Mouse (Mus musculus) gastrocnemius, adult 2 months (tissue): ENCODE data around the gene Lztfl1. TPM values are rescaled to one million over a fixed set of nuclear protein-coding genes. Genes with fewer than 3 reads are reported as not detected.

Experiments
- DNase-seq: peaks from one replicate; pipeline ENCODE4 v3.0.0; 2022
- H3K27ac ChIP-seq: fragments of 200-600 bp; 2 replicates; pipeline ENCODE4 v1.8.1; 2022; ENCODE audit warnings: mild to moderate bottlenecking
- H3K4me3 ChIP-seq: fragments of 200-600 bp; 2 replicates; pipeline ENCODE4 v1.8.1; 2022; ENCODE audit warnings: mild to moderate bottlenecking, moderate library complexity
- CTCF ChIP-seq: fragments of 200-600 bp; IDR thresholded peaks from 2 replicates; pipeline ENCODE4 v1.8.1; 2022; ENCODE audit warnings: antibody characterized with exemption, mild to moderate bottlenecking, moderate library complexity
- intact Hi-C: fragments of 180-260 bp; cut with DNase I; formaldehyde crosslinking; loops from one replicate; pipeline ENCODE4 v1.15.1; 2025
- total RNA-seq, 2 experiments: library from RNA; stranded (reverse); gene quantifications; 2 replicates each; pipeline ENCODE4 v1.2.3; 2021

The Lztfl1 gene
- total RNA-seq, 2 experiments from 2014 or later, result 18.4 to 20.5 TPM

- Histone ChIP-seq H3K27ac (no peak overlapping the region), H3K4me3 (no peak overlapping the region)
- intact Hi-C loops, result no loop called here
- DNase-seq, result no peak
- TF ChIP-seq CTCF, result no peak
Observed at GRCm38 (mm10) chr9:123731271-123731670, 13.8 kb upstream of the Lztfl1 start.

- DNase-seq, result no peak
- no peak overlapping the region for H3K4me3 ChIP-seq
- intact Hi-C loops, result no loop called here
Observed at GRCm38 (mm10) chr9:123722737-123723493, 5.4 kb upstream of the Lztfl1 start.

GRCm38 (mm10) chr9:123716301-123716700 is 1.2 kb downstream of the Lztfl1 start:
- H3K27ac ChIP-seq, result no peak overlapping the region
- TF ChIP-seq CTCF, result no peak
- peak overlapping the region; percentile 76; the same call in 1 of the 2 replicates for H3K4me3 ChIP-seq
- DNase-seq, result no peak
- intact Hi-C loops, result loop anchor here (5.0 kb wide), 1 partner anchor 81 kb away; no protein-coding TSS in a partner anchor

More at GRCm38 (mm10) chr9:123722737-123723493, 5.4 kb upstream of the Lztfl1 start:
- TF ChIP-seq CTCF, result no peak
- H3K27ac ChIP-seq, result no peak overlapping the region

- intact Hi-C loops, result no loop called here
- no peak for TF ChIP-seq CTCF
Observed at GRCm38 (mm10) chr9:123713111-123713510, 4.4 kb downstream of the Lztfl1 start.

GRCm38 (mm10) chr9:123709226-123709625 is 8.3 kb downstream of the Lztfl1 start:
- intact Hi-C loops, result no loop called here

More at GRCm38 (mm10) chr9:123713111-123713510, 4.4 kb downstream of the Lztfl1 start:
- no peak for DNase-seq
- no peak overlapping the region for H3K27ac ChIP-seq
- H3K4me3 ChIP-seq, result no peak overlapping the region

GRCm38 (mm10) chr9:123701822-123702221 is 15.7 kb downstream of the Lztfl1 start:
- intact Hi-C loops, result no loop called here
- DNase-seq, result no peak
- TF ChIP-seq CTCF, result no peak
- Histone ChIP-seq H3K27ac (no peak overlapping the region), H3K4me3 (no peak overlapping the region)

More at GRCm38 (mm10) chr9:123709226-123709625, 8.3 kb downstream of the Lztfl1 start:
- H3K4me3 ChIP-seq, result no peak overlapping the region
- no peak for DNase-seq
- H3K27ac ChIP-seq, result no peak overlapping the region
- peak; percentile 23; the same call in 1 of the 2 replicates for TF ChIP-seq CTCF

- H3K4me3 ChIP-seq, result no peak overlapping the region
- H3K27ac ChIP-seq, result peak overlapping the region; percentile 41
- intact Hi-C loops, result no loop called here
- no peak for TF ChIP-seq CTCF
- no peak for DNase-seq
Observed at GRCm38 (mm10) chr9:123695634-123696302, 21.7 kb downstream of the Lztfl1 start.

- TF ChIP-seq CTCF, result no peak
- intact Hi-C loops, result no loop called here
- Histone ChIP-seq H3K27ac (no peak overlapping the region), H3K4me3 (no peak overlapping the region)
- DNase-seq, result no peak
Observed at GRCm38 (mm10) chr9:123688227-123688626, 29.3 kb downstream of the Lztfl1 start.

- no peak for DNase-seq
- no peak for TF ChIP-seq CTCF
- intact Hi-C loops, result no loop called here
- no peak overlapping the region for H3K27ac ChIP-seq
- H3K4me3 ChIP-seq, result no peak overlapping the region
Observed at GRCm38 (mm10) chr9:123686206-123686605, 31.3 kb downstream of the Lztfl1 start.

GRCm38 (mm10) chr9:123683704-123684103 is 33.8 kb downstream of the Lztfl1 start:
- no peak for TF ChIP-seq CTCF
- DNase-seq, result no peak
- H3K4me3 ChIP-seq, result no peak overlapping the region
- intact Hi-C loops, result no loop called here
- no peak overlapping the region for H3K27ac ChIP-seq

- Histone ChIP-seq H3K27ac (no peak overlapping the region), H3K4me3 (no peak overlapping the region)
- intact Hi-C loops, result no loop called here
- TF ChIP-seq CTCF, result no peak
- no peak for DNase-seq
Observed at GRCm38 (mm10) chr9:123679198-123679597, 38.3 kb downstream of the Lztfl1 start.

- intact Hi-C loops, result no loop called here
- Histone ChIP-seq H3K4me3 (peak within 1 kb of the TSS; percentile 62), H3K27ac (no peak within 1 kb of the TSS)
- peak; percentile 19 for DNase-seq
- no peak for TF ChIP-seq CTCF
Observed at GRCm38 (mm10) chr9:123678327-123679105, 39.0 kb downstream of the Lztfl1 start, which contains the start of the genes Ccr9 and Slc6a20a. Gene Ccr9 (plus strand): TSS chr9:123678439. Gene Slc6a20a (minus strand): TSS chr9:123678885.
